Mouse (Mus musculus): ENCODE measurements around the gene Mfap3l. TPM values are rescaled to one million over a fixed set of nuclear protein-coding genes. Genes with fewer than 3 reads are reported as not detected.

The Mfap3l gene
- polyA plus RNA-seq, 1 experiment from 2014 or later = 3.3 TPM

Other genes with a start within 250 kb of the Mfap3l start
- not detected in 2 replicates for gene Gm10283, start 129.6 kb upstream of the Mfap3l start, polyA plus RNA-seq (2016; fragmentation: Nextera tagmentation; extraction: Ambion mirVana)
- gene Aadat, start 126.9 kb upstream of the Mfap3l start, polyA plus RNA-seq (2016; fragmentation: Nextera tagmentation; extraction: Ambion mirVana) = 0.65 and 1.3 TPM in 2 replicates

Measured in neural tube, embryonic 12.5 days (tissue).